Mouse (Mus musculus): ENCODE measurements at regions not wholly inside any gene's neighbourhood (a gene's known extent, or its start where the extent isn't known, plus 50 kb on each side); places are given as distances from the start of the nearest gene placed in this dataset.

DNA sequence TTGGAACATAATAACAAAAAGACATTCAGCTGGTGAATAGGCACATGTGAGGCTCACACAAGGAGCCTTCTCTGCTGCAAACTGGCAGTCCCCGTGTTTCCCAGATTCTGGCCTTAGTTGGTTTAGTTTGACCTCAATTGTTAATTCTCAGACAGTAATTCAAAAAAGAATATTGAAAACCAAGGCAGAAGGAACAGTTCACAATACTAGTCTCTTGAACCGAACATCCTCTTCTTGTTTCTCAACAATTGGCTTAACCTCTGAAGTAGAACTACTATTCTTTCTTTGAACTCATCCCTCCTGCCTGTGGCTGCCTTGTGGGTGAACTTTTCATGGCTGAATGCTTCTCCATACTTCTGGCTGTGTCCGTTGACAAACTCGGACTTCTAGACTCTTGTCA is 110.4 kb upstream of the Neil3 start:
- DNase-seq (ENCODE audit: extremely low spot score in 1 of 2, low spot score in 1 of 2), result no peak

GRCm38 (mm10) chr8:53769211-53769610 is 130.3 kb upstream of the Neil3 start:
- no peak for DNase-seq (ENCODE audit: extremely low spot score in 1 of 2, low spot score in 1 of 2)

- no peak for DNase-seq (ENCODE audit: extremely low spot score in 1 of 2, low spot score in 1 of 2)
Observed at GRCm38 (mm10) chr8:53775511-53775910, 136.6 kb upstream of the Neil3 start.

DNA sequence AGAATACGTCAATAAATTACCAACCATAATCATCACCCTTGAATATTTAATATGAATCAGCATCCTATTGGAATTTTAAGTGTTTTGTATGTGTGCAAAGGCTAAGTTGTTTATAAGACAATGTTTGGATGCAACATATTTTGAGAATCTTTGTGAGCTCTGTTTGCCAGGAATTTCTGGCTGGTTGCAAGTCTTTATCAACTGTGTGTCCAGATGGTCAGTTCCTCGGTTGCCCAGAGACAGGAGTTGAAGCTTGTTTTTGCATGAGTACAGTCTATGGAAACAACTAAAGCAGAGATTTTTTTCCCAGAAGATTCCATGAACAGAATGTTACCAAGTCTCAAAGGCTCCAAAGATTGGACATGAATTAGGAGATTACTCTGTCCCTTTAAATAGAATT is 142.0 kb upstream of the Neil3 start:
- DNase-seq (ENCODE audit: extremely low spot score in 1 of 2, low spot score in 1 of 2), result no peak

- DNase-seq (ENCODE audit: extremely low spot score in 1 of 2, low spot score in 1 of 2), result no peak
Observed at GRCm38 (mm10) chr8:53781885-53782284, 143.0 kb upstream of the Neil3 start.

DNA sequence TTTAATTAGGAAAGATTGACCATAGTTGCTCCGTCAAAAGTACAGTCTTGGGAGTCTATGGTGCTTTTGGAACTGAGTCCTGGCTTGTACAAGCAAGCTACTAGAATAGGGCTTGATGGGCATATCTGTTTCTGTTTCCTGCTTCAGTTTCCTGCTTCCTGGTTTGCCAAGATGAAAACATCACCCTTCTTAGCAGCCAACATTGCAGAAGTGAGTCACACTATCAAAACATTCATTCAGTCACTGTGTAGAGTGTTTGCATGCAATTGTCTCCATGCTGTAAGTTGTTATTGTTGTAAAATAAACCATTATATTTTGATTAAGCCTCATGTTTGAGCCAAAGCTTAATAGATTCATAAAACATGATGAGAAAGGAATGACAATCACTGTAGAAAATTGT is 149.3 kb upstream of the Neil3 start:
- DNase-seq (ENCODE audit: extremely low spot score in 1 of 2, low spot score in 1 of 2), result no peak

GRCm38 (mm10) chr8:53821148-53821547 is 182.3 kb upstream of the Neil3 start:
- no peak for DNase-seq (ENCODE audit: extremely low spot score in 1 of 2, low spot score in 1 of 2)

DNA sequence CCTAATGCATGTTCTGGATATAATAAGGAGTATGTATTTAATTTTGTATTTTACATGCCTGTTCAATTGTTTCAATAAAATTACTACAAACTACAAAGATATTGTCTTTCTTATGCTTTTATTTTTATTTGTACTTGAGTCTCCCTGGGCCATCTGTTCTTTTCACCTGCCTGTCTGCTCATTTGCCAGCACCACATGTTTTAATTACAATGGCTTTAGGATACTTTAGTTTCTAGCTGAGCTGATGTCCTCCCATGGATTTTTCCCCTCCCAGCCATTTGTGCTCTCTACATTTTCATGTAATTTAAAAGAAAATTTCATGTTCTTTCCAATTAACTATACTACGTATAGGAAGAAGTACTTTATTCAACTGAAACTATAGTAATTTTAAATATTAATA is 188.5 kb upstream of the Neil3 start:
- no peak for DNase-seq (ENCODE audit: extremely low spot score in 1 of 2, low spot score in 1 of 2)

GRCm38 (mm10) chr8:53847821-53848220 is 209.0 kb upstream of the Neil3 start:
- DNase-seq (ENCODE audit: extremely low spot score in 1 of 2, low spot score in 1 of 2), result no peak

DNA sequence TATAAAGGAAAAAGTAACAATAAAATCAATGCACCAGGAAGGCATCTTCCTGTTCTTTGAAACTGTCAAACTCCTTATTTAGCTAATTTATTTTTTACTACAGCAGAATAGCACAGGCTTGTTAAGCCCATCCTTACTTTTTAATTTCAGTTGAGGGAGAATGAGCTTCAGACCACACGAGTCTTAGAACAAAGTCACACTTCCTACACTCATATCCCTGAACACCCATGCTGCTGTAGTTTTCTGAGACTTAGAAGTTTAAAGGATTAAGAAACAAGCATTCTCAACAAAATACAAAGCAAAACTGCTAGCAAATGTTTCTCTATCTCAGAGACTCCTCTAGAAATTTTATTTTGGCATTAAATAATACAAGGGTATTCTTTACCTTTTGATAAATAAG is 208.8 kb upstream of the Vegfc start:
- DNase-seq (ENCODE audit: extremely low spot score in 1 of 2, low spot score in 1 of 2), result no peak

GRCm38 (mm10) chr8:53869997-53870596 is 207.3 kb upstream of the Vegfc start:
- DNase-seq (ENCODE audit: extremely low spot score in 1 of 2, low spot score in 1 of 2), result peak in 1 of 2 experiments; percentile 8

DNA sequence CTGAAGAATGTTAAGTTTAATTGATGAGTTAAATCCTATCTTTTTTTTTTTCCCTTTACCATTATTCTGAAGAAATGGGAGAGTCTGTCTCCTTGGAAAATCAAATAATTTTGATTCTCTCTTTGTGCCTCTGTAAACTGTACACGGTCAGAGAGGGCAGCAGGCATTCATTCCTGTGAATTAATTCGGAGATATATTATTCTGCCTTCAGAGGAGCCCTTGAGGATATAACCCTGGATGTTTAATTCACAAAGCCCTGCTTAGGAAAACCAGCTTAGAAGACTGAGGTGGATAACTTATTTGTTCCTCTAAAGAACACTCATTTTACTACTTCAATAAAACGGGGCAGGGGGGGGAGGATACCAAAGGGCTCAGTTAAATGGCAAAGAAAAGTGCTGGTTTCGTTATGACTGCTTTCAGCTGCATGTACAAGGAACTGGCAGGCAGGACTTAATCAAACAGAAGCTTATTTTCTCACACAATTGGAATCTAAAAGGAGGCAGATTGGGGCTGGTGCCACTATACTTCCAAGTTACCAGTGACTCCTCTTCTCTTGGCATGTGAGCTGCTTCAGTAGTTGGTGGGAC is 205.3 kb upstream of the Vegfc start:
- no peak for DNase-seq (ENCODE audit: extremely low spot score in 1 of 2, low spot score in 1 of 2)

- DNase-seq (ENCODE audit: extremely low spot score in 1 of 2, low spot score in 1 of 2), result no peak
Observed at GRCm38 (mm10) chr8:53878846-53879245, 198.6 kb upstream of the Vegfc start.

DNA sequence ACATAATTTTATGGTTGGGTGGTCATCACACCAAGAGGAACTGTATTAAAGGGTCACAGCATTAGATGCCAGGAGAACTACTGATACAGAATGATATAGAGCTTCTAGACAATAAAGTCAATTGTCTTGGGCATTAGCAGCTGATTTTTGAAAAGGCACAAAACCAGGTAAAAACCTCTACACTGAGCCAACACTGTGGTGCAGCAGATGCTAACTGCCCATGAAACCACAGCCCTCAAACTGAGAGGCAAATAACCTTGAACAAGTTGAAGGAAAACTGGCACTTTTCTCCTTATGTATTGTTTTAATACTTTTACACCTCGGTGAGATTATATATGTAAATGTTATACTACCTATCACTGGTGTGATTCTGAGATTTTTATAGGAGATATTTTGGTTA is 195.9 kb upstream of the Vegfc start:
- no peak for DNase-seq (ENCODE audit: extremely low spot score in 1 of 2, low spot score in 1 of 2)

- DNase-seq (ENCODE audit: extremely low spot score in 1 of 2, low spot score in 1 of 2), result no peak
Observed at GRCm38 (mm10) chr8:53892205-53892710, 185.1 kb upstream of the Vegfc start.

GRCm38 (mm10) chr8:53892770-53893169 is 184.6 kb upstream of the Vegfc start:
- DNase-seq (ENCODE audit: extremely low spot score in 1 of 2, low spot score in 1 of 2), result no peak

- no peak for DNase-seq (ENCODE audit: extremely low spot score in 1 of 2, low spot score in 1 of 2)
Observed at GRCm38 (mm10) chr8:53922343-53922742, 155.1 kb upstream of the Vegfc start.

DNA sequence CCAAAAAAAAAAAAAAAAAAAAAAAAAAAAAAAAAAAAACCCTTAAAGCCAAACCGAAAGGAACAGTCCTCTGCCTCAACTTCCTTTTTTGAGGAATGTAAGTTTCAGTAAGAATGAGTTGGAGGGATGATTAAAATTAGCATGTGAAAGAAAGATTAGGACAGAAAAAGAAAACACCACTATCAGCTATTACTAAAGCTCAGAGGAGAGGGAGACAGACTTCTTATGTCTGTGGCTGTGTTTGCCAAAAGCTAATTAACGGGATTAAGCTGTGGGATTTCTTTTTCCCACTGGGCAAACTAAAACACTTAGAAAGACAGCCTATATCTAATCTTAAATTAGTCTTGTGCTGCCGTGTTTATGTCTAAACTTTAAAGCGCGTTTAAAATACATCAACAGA is 146.7 kb upstream of the Vegfc start:
- no peak for DNase-seq (ENCODE audit: extremely low spot score in 1 of 2, low spot score in 1 of 2)

- no peak for DNase-seq (ENCODE audit: extremely low spot score in 1 of 2, low spot score in 1 of 2)
Observed at GRCm38 (mm10) chr8:53938392-53938791, 139.0 kb upstream of the Vegfc start.

DNA sequence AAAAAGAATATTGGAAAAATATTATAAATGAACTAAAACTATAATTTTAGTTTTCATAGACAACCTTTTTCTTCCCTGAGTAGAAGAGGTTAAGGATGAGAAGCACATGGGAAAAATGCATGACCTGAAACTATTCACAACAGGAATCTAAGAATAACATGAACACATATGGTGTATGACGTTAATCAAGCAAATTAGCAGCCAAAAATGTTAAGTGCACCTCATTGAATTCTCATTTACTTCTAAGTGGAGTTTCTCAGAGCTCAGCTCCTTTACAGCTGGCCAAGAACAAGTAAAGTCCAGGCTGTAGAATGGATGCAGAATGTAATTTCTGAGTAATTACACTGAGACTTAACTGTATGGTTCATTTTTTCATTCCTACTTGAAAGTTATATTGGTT is 137.9 kb upstream of the Vegfc start:
- no peak for DNase-seq (ENCODE audit: extremely low spot score in 1 of 2, low spot score in 1 of 2)

DNA sequence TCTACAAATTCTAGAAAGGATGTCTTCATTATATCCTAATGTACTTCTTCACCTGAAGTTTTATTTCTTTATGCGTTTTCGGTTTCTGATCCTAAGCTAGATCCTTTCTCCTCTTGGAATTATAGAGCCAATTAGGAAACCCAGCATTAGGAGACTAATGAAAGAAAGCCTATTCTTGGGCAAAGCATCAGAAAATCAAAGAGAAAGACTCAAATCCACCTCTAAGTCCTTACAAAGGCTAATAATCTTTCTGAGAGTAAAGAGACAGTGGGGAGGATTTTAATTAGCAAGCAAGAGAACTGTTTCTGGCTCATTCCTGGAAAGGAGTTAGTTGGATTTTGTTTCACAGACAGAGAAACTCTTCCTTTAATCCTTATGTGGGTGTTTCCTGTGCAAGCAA is 136.3 kb upstream of the Vegfc start:
- DNase-seq (ENCODE audit: extremely low spot score in 1 of 2, low spot score in 1 of 2), result no peak

- DNase-seq (ENCODE audit: extremely low spot score in 1 of 2, low spot score in 1 of 2), result no peak
Observed at GRCm38 (mm10) chr8:53945561-53945960, 131.8 kb upstream of the Vegfc start.

GRCm38 (mm10) chr8:53947384-53947783 is 130.0 kb upstream of the Vegfc start:
- DNase-seq (ENCODE audit: extremely low spot score in 1 of 2, low spot score in 1 of 2), result no peak

Data from layer of hippocampus, postnatal 25 days (tissue).